Mouse (Mus musculus): ENCODE measurements around the gene Fer.

DNA sequence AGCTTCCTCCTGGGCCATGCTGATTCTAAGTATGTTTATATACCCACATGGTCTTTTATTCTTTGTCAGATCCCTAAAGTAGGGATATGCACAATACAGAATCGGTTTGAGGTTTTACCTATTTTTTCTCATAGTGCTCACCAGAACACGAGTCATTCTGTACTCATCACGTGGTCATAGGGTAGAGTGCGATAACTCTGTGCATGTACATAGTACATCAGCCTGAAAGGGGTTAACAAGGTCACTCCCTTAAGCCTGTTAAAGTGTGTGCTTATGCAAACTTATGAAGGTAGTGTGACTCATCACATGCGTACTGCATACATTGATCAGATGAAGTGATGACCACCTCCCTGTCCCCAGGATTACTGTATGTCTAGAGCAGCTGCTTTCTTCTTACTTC is 245.9 kb downstream of the Fer start:
- TF ChIP-seq CTCF (IDR thresholded peaks at IDR 0.05; ENCODE audit: insufficient read depth, low read depth, low read length) (no peak), POLR2A (IDR thresholded peaks at IDR 0.05; ENCODE audit: insufficient read depth, low read depth, low read length) (no peak)
